In genomic region chr13:94389541-94389940, GRCm38 (mm10) we compare ENCODE assay signal across 27 mouse cellular contexts. TPM values are rescaled to one million over a fixed set of nuclear protein-coding genes. Genes with fewer than 3 reads are reported as not detected.
DNase-seq lines count a peak whose midpoint lies in the region; ATAC-seq and TF ChIP-seq lines count a peak whose summit lies in the region.
"Had no signal": no experiment of that assay in that cellular context is flagged by ENCODE, and none has a peak within 500 bp of the region (broad histone marks: within the 10 kb centered on the region; RNA-seq: fewer than 3 reads in every experiment).

No protein-coding gene starts in this region.

- no peak for ATAC-seq in lung, postnatal 0 days
- ATAC-seq: forebrain, embryonic 15.5 days; intestine, postnatal 0 days had no signal

- TF ChIP-seq EP300 in lung, postnatal 0 days (IDR thresholded peaks at IDR 0.05) = no peak

- no peak overlapping the region for H3K9ac ChIP-seq in lung, postnatal 0 days (replicated peaks; ENCODE audit: low read depth)
- H3K9ac ChIP-seq: embryonic facial prominence, embryonic 12.5 days; forebrain, embryonic 15.5 days; heart, embryonic 13.5 days; hindbrain, embryonic 14.5 days; limb, embryonic 15.5 days; liver, embryonic 13.5 days; lung, embryonic 15.5 days; midbrain, embryonic 12.5 days; neural tube, embryonic 12.5 days had no signal

- H3K9me3 ChIP-seq in lung, postnatal 0 days (ENCODE audit: low read length) = no peaks in the 10 kb centered on the region
- H3K9me3 ChIP-seq: embryonic facial prominence, embryonic 12.5 days; forebrain, embryonic 10.5 days; forebrain, embryonic 15.5 days; heart, embryonic 13.5 days; limb, embryonic 10.5 days; limb, embryonic 15.5 days; liver, embryonic 13.5 days; lung, embryonic 15.5 days; midbrain, embryonic 12.5 days; neural tube, embryonic 12.5 days had no signal

- H3K4me1 ChIP-seq in lung, postnatal 0 days (ENCODE audit: insufficient read depth, low read depth, low read length) = peaks cover 3% of the 10 kb centered on the region; the same call in 1 of the 2 replicates
- H3K4me1 ChIP-seq: forebrain, embryonic 15.5 days; midbrain, embryonic 12.5 days had no signal

- no peak overlapping the region for H3K4me2 ChIP-seq in lung, postnatal 0 days (replicated peaks; ENCODE audit: low read depth, low read length)
- H3K4me2 ChIP-seq: embryonic facial prominence, embryonic 12.5 days; forebrain, embryonic 15.5 days; heart, embryonic 13.5 days; hindbrain, embryonic 14.5 days; limb, embryonic 15.5 days; liver, embryonic 13.5 days; lung, embryonic 15.5 days; midbrain, embryonic 12.5 days; neural tube, embryonic 12.5 days had no signal

- DNase-seq in heart, adult 11 months = peak; percentile 84
- no peak for DNase-seq in heart, postnatal 4 days
- peak; percentile 16 for DNase-seq in lung, postnatal 0 days (ENCODE audit: low spot score)
- no peak for DNase-seq in lung, adult 18-20 months
- DNase-seq in testis, postnatal 14 days (ENCODE audit: low spot score) = peak; percentile 31
- no peak for DNase-seq in testis, postnatal 10 days (ENCODE audit: low spot score)
- DNase-seq: B cell, adult 2 months; cerebellum, adult 11 months; cerebellum, adult 9-10 months; cerebellum, postnatal 36 days; gastrocnemius, postnatal 25 days; kidney, adult 9 months; kidney, postnatal 10 days; layer of hippocampus, postnatal 36 days; liver, embryonic 13.5 days had no signal

- H3K27ac ChIP-seq in lung, postnatal 0 days (ENCODE audit: low read length) = no peak overlapping the region
- H3K27ac ChIP-seq: embryonic facial prominence, embryonic 12.5 days; forebrain, embryonic 10.5 days; forebrain, embryonic 15.5 days; heart, embryonic 13.5 days; hindbrain, embryonic 14.5 days; limb, embryonic 10.5 days; limb, embryonic 15.5 days; liver, embryonic 13.5 days; lung, embryonic 15.5 days; midbrain, embryonic 12.5 days; neural tube, embryonic 12.5 days had no signal

- no peaks in the 10 kb centered on the region for H3K27me3 ChIP-seq in lung, postnatal 0 days (replicated peaks; ENCODE audit: insufficient read depth, low read length)
- H3K27me3 ChIP-seq: embryonic facial prominence, embryonic 12.5 days; forebrain, embryonic 15.5 days; heart, embryonic 13.5 days; limb, embryonic 15.5 days; liver, embryonic 13.5 days; lung, embryonic 15.5 days; midbrain, embryonic 12.5 days; neural tube, embryonic 12.5 days had no signal

- no peak for TF ChIP-seq CTCF in lung, postnatal 0 days (IDR thresholded peaks at IDR 0.05)

- H3K4me3 ChIP-seq in lung, postnatal 0 days (ENCODE audit: low read depth, low read length) = no peak overlapping the region
- H3K4me3 ChIP-seq: embryonic facial prominence, embryonic 12.5 days; forebrain, embryonic 10.5 days; forebrain, embryonic 15.5 days; heart, embryonic 13.5 days; limb, embryonic 10.5 days; limb, embryonic 15.5 days; liver, embryonic 13.5 days; lung, embryonic 15.5 days; midbrain, embryonic 12.5 days; myocyte; neural tube, embryonic 12.5 days had no signal

- WGBS in lung, postnatal 0 days = 62% methylated on average over 2 of the region's 2 CpGs

- H3K36me3 ChIP-seq in lung, postnatal 0 days (ENCODE audit: insufficient read depth, low read length) = no peaks in the 10 kb centered on the region; the same call in 1 of the 2 replicates
- H3K36me3 ChIP-seq: embryonic facial prominence, embryonic 12.5 days; forebrain, embryonic 15.5 days; lung, embryonic 15.5 days had no signal

RNA-seq across cellular contexts. Expression of gene Ap3b1, which starts 30.8 kb away (rescaled TPM):
- total RNA-seq in heart, postnatal 4 days (2021) = 10 to 100 TPM; 29.4 to 31.8 TPM
- 26.1 and 33.4 TPM in 2 replicates for polyA plus RNA-seq in lung, postnatal 0 days (2015; fragmentation: Nextera tagmentation; extraction: Ambion mirVana)

Comparison
In these comparisons a context has a peak if more than half of its experiments do, and no peak if none do; other contexts are left out.
1. DNase-seq: peak in heart, adult 11 months (single experiment), lung, postnatal 0 days (single experiment) and testis, postnatal 14 days (single experiment); none in heart, postnatal 4 days (single experiment), lung, adult 18-20 months (0 of 2) and testis, postnatal 10 days (single experiment).